Mouse (Mus musculus) liver, adult (tissue): ENCODE results near the gene Tufm.

Source experiments
- GATA4 ChIP-seq: IDR thresholded peaks from 2 replicates; pipeline ENCODE4 v1.6.1; 2014; ENCODE audit warnings: mild to moderate bottlenecking, low read length; ENCODE audit not compliant: insufficient replicate concordance

Gene Tufm

GRCm38 (mm10) chr7:126518261-126518941 lies 31.2 kb downstream of the Tufm start:
- no peak for TF ChIP-seq GATA4

- no peak for TF ChIP-seq GATA4
Observed at GRCm38 (mm10) chr7:126519513-126519912, 32.4 kb downstream of the Tufm start.

- no peak for TF ChIP-seq GATA4
Observed at GRCm38 (mm10) chr7:126523316-126523715, 36.2 kb downstream of the Tufm start.

GRCm38 (mm10) chr7:126528166-126528577 lies 41.0 kb downstream of the Tufm start:
- no peak for TF ChIP-seq GATA4

GRCm38 (mm10) chr7:126533434-126533833 lies 46.3 kb downstream of the Tufm start:
- no peak for TF ChIP-seq GATA4

- no peak for TF ChIP-seq GATA4
Observed at GRCm38 (mm10) chr7:126535766-126536165, 48.6 kb downstream of the Tufm start.

- no peak for TF ChIP-seq GATA4
Observed at GRCm38 (mm10) chr7:126536466-126536865, 49.3 kb downstream of the Tufm start.

GRCm38 (mm10) chr7:126537820-126538585 lies 50.8 kb downstream of the Tufm start:
- TF ChIP-seq GATA4: no peak
